Mouse (Mus musculus): ENCODE data around the gene Rin2.

- TF ChIP-seq CTCF (IDR thresholded peaks at IDR 0.05; ENCODE audit: control insufficient read depth, insufficient read depth, insufficient read length) (no peak), USF1 (IDR thresholded peaks at IDR 0.05; ENCODE audit: low read depth) (no peak), MYOD1 (IDR thresholded peaks at IDR 0.05; ENCODE audit: control insufficient read depth, insufficient read length, low read depth) (no peak), MYOG (IDR thresholded peaks at IDR 0.05; ENCODE audit: control insufficient read depth, extremely low read depth, insufficient read length) (no peak), FOSL1 (IDR thresholded peaks at IDR 0.05; ENCODE audit: insufficient read depth, low read length, poor library complexity, severe bottlenecking) (no peak), CEBPB (IDR thresholded peaks at IDR 0.05; ENCODE audit: low read depth) (no peak)
Measured at GRCm38 (mm10) chr2:145769964-145770363, 94.9 kb downstream of the Rin2 start.
